Mouse (Mus musculus): Measurements from ENCODE around the gene Stxbp4. TPM values are rescaled to one million over a fixed set of nuclear protein-coding genes. Genes with fewer than 3 reads are reported as not detected.

Stxbp4 gene
- 10 to 100 TPM; 14.8 to 16.8 TPM for total RNA-seq (2021)
- long read RNA-seq, experiment 1, full-length matches to known transcripts, result 1 of 5 reads
- long read RNA-seq, experiment 1, partial matches to known transcripts, result 0 of 5 reads
- long read RNA-seq, experiment 1, other reads (novel, unspliced or antisense), result 4 of 5 reads
- long read RNA-seq, experiment 2, full-length matches to known transcripts, result 4 of 6 reads
- long read RNA-seq, experiment 2, partial matches to known transcripts, result 1 of 6 reads
- long read RNA-seq, experiment 2, other reads (novel, unspliced or antisense), result 1 of 6 reads

DNA sequence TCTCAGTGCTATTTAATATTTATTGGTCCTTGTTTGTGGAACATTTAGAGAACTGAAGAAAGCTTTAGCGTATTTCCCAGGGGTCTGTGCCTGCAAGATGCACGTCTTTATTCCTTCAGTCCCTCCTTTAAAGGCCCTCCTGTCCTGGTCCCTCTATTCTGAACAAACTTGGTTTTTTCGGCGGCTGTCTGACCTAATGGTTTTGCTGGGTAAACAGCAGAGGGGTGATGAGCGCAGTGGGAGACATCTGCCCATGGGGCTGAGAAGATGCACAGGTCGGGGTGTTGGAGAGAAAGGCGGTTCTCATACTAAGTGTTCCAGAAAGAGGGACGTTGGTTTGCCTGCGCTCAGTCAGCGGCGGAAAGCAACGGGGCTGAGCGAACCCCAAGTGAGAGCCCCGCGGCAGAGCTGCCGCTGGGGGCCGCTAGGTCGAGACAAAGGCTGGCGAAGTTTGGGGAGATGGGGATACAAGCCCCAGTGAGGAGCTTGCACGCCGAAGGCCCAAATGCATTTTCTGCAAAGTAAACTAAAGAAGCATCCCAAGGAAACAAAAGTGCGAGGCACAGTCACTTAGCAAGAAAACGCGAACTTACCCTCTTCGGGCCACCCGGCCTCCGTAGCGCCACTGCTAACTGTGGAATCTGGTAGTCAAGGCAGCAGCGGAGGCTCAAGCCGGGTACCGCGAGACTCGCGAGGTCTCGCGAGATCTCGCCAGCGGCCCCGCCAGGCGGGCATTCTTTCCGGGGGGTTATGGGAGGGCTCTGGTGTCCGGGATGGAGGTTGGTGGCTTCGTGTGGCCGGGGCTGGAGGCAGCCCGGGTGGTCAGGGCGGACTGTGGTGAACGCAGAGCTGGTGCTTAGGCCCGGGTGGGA lies at the start of gene Stxbp4, which contains the start of gene Cox11:
Stxbp4 (minus strand) TSS at position 645 of the 872 bp plus-strand sequence.
Cox11 (plus strand) TSS at position 734 of the 872 bp plus-strand sequence.
- TF ChIP-seq CTCF (IDR thresholded peaks at IDR 0.05), result peak; percentile 67
- Histone ChIP-seq H3K27ac (peak within 1 kb of the TSS; percentile 97), H3K4me3 (peak within 1 kb of the TSS; percentile 94)
- peak; percentile 96 for DNase-seq
- intact Hi-C loops (cut with DNase I), result no loop called here

DNA sequence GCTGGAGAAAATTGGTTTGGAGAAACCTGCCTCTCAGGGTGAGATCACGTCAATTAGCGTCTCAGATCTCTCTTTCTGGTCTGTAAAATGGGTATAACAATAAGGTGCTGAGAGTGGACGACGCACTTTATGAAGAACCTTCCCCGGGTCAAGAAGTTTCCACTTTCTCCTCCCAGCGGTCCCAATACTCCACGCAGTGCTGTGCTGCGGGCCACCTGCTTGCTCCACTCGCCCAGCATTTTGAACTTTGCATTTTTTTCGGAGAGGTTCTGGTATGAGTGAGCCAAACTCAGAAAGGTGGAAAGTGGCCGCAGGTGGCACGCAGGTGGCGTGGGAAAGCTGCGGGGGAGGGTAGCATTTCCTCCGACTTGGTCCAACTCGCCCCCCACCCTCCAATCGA lies 49.2 kb upstream of the Stxbp4 start:
- intact Hi-C loops (cut with DNase I), result no loop called here
- Histone ChIP-seq H3K4me3 (peak overlapping the region; percentile 90), H3K27ac (peak overlapping the region; percentile 86)
- no peak for DNase-seq
- no peak for TF ChIP-seq CTCF (IDR thresholded peaks at IDR 0.05)

DNA sequence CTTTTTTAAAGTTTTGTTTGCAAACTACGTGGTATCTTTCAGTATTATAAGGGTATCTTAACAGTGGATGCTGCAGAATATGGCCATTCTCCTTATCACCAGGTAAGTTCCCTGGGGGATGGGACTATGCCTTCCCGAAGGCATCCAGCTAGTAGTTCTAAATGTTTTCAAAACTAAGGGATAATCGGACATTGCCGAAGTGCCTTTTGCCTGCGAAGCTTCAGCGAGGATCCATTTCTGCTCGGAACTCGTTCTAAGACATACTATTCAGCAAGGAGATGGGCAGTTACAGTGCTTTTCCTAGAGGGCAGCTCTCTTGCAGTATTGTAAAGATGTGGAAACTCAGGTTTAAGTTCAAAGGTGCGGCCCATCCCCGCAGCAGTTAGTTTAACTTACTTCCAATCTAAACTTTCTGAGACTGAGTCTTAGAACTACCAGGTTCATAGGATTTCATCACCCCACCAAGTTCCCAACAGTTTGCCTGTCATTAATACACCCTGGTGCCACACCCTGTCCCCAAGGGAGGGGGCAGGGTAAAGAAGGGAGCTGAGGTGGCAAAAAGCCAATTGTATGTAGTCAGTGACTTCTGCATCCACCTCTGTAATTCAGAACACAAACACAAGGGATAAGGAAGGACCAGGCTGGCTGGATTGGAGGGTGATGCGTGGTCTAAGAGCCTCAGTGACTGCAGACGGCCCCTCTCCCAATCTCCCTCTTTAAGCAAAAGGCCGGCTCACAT lies 48.6 kb upstream of the Stxbp4 start:
- Histone ChIP-seq H3K4me3 (peak overlapping the region; percentile 90), H3K27ac (no peak overlapping the region)
- DNase-seq, result no peak
- intact Hi-C loops (cut with DNase I), result no loop called here
- TF ChIP-seq CTCF (IDR thresholded peaks at IDR 0.05), result no peak

DNA sequence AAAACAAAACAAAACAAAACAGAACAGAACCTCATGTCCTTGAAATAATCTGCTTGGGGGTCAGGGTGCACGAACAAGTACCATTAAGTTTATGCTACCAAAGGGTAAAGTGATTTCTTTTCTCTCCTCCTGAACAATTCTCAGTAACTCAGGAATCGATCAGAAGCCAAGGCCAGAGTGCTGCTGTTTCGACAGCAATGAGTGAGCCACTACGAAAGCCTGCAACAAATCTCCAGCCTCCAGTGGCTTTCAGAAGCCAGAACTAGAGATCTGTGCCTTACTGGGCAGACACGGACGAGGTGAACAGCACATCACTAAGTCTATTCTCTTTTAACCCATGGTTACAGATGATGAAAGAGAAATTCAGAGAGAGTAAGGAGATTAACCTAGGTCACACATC lies 47.3 kb upstream of the Stxbp4 start:
- no peak for DNase-seq
- H3K4me3 ChIP-seq, result no peak overlapping the region
- no peak overlapping the region for H3K27ac ChIP-seq
- intact Hi-C loops (cut with DNase I), result no loop called here
- TF ChIP-seq CTCF (IDR thresholded peaks at IDR 0.05), result no peak

DNA sequence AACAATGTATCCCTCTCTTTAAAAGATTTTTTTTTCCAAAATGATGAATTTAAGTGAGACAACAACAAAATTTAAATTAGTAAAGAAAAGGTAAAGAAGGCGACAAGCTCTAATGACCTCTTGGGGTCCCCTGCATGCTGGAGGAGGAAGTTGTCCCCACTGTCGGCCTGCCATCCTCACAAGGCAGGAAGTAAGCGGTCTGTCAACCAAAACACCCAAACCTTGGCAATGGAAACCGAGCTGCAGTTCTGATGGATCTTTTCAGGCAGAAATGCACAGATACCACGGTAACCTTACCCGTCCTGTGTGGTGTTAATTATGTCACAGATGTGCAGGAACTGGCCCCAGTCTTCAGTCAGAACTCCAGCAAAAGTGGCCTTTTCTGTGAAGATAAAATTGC lies 46.9 kb upstream of the Stxbp4 start:
- no peak for TF ChIP-seq CTCF (IDR thresholded peaks at IDR 0.05)
- Histone ChIP-seq H3K4me3 (no peak overlapping the region), H3K27ac (no peak overlapping the region)
- no peak for DNase-seq
- intact Hi-C loops (cut with DNase I), result no loop called here

DNA sequence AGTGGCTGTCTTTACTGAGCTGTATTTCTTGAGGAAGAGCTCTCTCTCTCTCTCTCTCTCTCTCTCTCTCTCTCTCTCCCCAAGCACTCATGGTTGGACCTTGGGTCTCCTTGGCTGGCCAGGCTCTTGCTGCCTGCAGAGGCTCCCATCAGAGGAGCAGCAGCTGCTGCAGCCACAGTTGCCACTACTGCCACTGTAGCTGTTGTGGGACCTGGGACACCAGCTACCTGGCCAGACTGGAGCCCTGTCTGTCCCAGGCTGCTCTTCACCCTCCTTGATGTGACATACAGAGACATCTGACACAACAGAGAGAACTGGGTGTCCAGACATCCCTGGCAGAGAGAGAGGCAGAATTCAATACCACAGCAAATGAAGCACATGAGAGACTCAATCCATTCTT lies 43.3 kb upstream of the Stxbp4 start:
- no peak overlapping the region for H3K27ac ChIP-seq
- intact Hi-C loops (cut with DNase I), result no loop called here
- no peak overlapping the region for H3K4me3 ChIP-seq
- DNase-seq, result no peak
- TF ChIP-seq CTCF (IDR thresholded peaks at IDR 0.05), result no peak

DNA sequence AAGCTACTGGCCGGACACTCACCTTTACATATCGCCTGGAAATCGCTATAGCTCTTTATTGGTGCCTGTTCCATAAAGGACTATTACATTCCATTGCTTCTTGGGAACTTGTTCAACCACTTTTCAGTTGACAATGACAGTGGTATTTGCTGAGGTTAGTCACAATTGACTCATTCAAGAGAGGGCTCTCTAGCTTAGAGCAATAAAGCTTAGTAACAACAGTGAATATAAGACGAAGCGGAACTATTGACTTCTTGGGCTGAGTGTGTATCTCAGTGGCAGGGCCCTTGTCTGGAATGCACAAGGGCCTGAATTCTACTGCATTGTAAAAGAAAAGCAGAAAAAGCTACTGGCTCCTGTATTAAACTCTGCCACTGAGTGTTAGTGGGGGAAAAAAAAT lies 40.7 kb upstream of the Stxbp4 start:
- intact Hi-C loops (cut with DNase I), result no loop called here
- Histone ChIP-seq H3K27ac (no peak overlapping the region), H3K4me3 (no peak overlapping the region)
- no peak for TF ChIP-seq CTCF (IDR thresholded peaks at IDR 0.05)
- DNase-seq, result no peak

DNA sequence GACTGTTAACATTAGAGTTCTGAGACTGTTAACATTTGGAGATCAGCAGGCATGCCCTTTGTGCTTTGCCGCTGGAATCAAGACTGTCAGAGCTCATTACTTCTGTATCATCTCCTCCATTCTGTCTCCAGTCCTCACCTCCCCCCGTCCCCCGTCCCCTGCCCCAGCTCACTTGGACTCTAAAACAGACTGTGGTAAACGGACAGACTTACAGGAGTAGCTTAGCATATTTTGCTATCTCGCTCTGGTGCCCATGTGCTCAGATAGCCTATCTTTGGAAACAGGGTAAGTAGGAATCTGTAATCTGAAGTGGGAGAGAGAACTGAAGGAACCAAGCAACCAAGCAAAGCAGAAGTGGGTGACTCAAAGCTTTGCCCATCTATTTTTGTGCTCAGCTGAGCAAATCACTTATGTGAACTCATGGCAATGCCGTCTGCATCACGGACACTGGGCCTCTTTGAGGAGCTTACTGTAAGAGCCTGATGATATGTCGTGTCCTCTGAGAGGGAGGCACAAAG lies 39.9 kb upstream of the Stxbp4 start:
- no peak overlapping the region for H3K4me3 ChIP-seq
- no peak for TF ChIP-seq CTCF (IDR thresholded peaks at IDR 0.05)
- intact Hi-C loops (cut with DNase I), result no loop called here
- DNase-seq, result no peak
- no peak overlapping the region for H3K27ac ChIP-seq

DNA sequence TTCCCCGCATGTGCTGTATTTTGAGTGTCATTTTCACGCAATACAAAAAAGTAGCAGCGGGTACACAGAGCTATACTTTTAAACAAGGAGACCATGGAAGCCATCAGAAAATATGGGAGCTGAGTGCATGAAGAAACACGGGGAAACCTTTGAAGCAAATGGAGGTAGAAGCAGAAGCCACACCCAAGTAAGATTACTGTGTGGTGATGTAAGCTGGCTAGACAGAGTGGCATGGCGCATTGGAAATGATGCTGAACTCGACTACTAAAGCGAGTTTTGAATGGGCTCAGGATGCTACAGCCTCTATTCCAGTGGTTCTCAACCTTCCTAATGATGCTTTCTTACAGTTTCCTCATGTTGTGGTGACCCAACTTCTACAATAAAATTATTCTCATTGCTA lies 39.1 kb upstream of the Stxbp4 start:
- Histone ChIP-seq H3K4me3 (no peak overlapping the region), H3K27ac (no peak overlapping the region)
- intact Hi-C loops (cut with DNase I), result no loop called here
- DNase-seq, result no peak
- TF ChIP-seq CTCF (IDR thresholded peaks at IDR 0.05), result no peak

DNA sequence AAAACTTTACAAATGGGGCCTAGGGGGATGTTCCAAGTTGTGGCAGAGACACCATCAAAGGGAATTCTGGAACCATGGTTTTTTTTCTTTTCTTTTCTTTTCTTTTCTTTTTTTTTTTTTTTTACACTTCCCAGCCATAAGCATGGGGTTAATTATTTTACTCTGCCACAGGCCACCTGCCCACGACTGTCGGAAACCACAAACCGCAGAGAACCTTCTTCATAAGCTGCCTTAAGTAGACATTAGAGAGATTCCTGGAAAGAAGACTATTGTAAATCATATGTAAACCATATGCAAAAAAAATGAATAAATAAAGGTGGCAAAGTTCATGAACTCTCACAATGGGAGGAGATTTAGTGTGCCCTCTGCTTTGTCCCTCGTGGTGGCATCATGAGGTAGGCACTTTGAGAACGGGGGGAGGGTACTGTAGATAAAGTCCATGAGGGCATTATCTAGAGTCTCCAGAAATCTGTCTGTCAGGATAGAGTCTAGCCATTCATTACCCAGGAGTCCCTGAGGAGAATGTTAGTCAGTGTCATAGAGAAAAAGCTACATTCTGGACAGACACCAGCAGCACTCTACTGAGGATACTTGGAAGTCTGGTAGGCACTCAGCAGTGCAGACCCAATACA lies 37.7 kb upstream of the Stxbp4 start:
- Histone ChIP-seq H3K4me3 (no peak overlapping the region), H3K27ac (no peak overlapping the region)
- no peak for TF ChIP-seq CTCF (IDR thresholded peaks at IDR 0.05)
- intact Hi-C loops (cut with DNase I), result no loop called here
- DNase-seq, result no peak

DNA sequence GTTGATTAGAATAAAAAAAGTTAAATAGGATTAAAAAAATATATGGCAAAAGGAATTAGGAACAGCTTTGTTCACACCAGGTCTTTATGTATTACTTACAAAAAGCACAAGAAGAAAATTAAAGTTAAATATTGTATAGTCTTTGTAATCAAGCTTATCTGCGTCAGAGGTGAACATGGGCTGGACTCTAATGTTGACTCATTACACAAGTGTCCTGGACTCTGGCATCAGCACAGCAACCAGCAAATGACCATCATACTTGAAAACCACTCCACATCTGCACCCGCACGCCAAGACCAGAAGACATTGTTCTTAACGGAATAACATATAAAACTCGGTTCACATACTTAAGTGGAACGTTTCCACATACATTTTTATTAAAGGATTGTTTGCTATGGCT lies 29.4 kb upstream of the Stxbp4 start:
- no peak overlapping the region for H3K4me3 ChIP-seq
- intact Hi-C loops (cut with DNase I), result no loop called here
- no peak for DNase-seq

DNA sequence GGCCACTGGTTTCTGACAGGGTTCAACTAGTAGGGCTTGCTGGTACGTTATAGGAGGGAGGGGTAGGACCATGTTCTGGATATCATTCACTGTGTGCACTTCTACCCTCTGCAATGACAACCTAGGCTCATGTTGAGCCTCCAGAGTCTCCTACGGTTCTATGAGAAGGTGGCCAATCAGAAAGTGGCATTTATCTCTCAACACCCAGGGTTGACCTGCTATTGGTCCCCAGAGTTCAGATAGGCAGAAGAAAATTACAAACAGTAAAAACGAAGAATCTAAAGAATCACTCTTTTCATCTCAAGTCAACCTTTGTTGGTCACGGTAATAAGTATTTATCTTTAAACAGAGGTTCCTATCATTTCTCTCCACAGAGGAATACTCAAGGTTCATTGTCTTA lies 29.0 kb upstream of the Stxbp4 start:
- Histone ChIP-seq H3K4me3 (no peak overlapping the region), H3K27ac (no peak overlapping the region)
- no peak for DNase-seq
- intact Hi-C loops (cut with DNase I), result no loop called here
- TF ChIP-seq CTCF (IDR thresholded peaks at IDR 0.05), result no peak

More for the DNA sequence above, 29.4 kb upstream of the Stxbp4 start:
- TF ChIP-seq CTCF (IDR thresholded peaks at IDR 0.05), result no peak
- no peak overlapping the region for H3K27ac ChIP-seq

Measured in gastrocnemius, adult 2 months (tissue).